Mouse (Mus musculus) bone marrow, adult 2 months (tissue): ENCODE measurements around the gene Tmem231. TPM values are rescaled to one million over a fixed set of nuclear protein-coding genes. Genes with fewer than 3 reads are reported as not detected.

Experiments
- H3K27ac ChIP-seq: fragments of 200-500 bp; 2 replicates; pipeline ENCODE4 v1.5.1; 2012; ENCODE audit warnings: low read depth, mild to moderate bottlenecking, control low read depth, inconsistent platforms, low read length; ENCODE audit not compliant: control insufficient read depth, poor library complexity, insufficient read depth
- H3K4me1 ChIP-seq: fragments of 200-500 bp; 2 replicates; pipeline ENCODE4 v1.6.1; 2011; ENCODE audit warnings: low read length; ENCODE audit not compliant: control insufficient read depth, insufficient read depth
- H3K4me3 ChIP-seq: fragments of 200-500 bp; replicated peaks from 2 replicates; pipeline ENCODE3; 2011; ENCODE audit warnings: mild to moderate bottlenecking, low read depth, low read length, control low read depth; ENCODE audit not compliant: control insufficient read depth
- CTCF ChIP-seq: fragments of 200-500 bp; IDR thresholded peaks from 2 replicates; pipeline ENCODE4 v1.5.1; 2011; ENCODE audit warnings: low read length, control low read depth; ENCODE audit not compliant: control insufficient read depth, insufficient read depth
- POLR2A ChIP-seq: fragments of 200-500 bp; IDR thresholded peaks from 2 replicates; pipeline ENCODE4 v1.6.1; 2011; ENCODE audit warnings: low read depth, mild to moderate bottlenecking, control low read depth, low read length, borderline replicate concordance; ENCODE audit not compliant: control insufficient read depth
- WGBS: fragments of 180-500 bp; shearing (Covaris S2); methylation state at CpG from one replicate; pipeline ENCODE4 v1.1.7; 2018; 5-methylcytosine and 5-hydroxymethylcytosine counted together
- polyA plus RNA-seq: library from polyadenylated mRNA; stranded (reverse); fragments of >200 nt; gene quantifications from 2 replicates; pipeline ENCODE4 v1.2.4, GENCODE M21; 2011; ENCODE audit warnings: low replicate concordance; ENCODE audit not compliant: missing spikeins, insufficient read depth, insufficient read length

Gene Tmem231
- polyA plus RNA-seq, 1 experiment = not detected

DNA sequence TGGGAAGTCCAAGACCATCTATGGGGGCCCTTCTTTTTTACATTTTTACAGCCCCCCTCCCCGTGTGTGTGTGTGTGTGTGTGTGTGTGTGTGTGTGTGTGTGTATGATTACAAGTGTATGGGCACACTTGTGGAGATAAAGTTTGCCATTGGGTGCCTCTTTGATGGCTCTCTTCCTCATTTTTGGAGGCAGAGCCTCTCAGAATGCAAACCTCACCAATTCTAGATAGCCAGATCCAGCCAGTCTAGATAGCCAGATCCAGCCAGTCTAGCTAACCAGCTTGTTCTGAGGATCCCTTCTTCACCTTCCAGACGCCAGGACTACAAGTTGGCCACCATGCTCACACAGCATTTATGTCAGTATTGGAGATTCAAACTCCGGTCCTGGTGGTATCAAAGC is 62.4 kb downstream of the Tmem231 start:
- H3K4me3 ChIP-seq = no peak overlapping the region
- H3K4me1 ChIP-seq = no peaks in the 10 kb centered on the region
- no peak overlapping the region for H3K27ac ChIP-seq
- WGBS = 71% methylated on average over 3 of the region's 3 CpGs
- TF ChIP-seq CTCF (no peak), POLR2A (no peak)

DNA sequence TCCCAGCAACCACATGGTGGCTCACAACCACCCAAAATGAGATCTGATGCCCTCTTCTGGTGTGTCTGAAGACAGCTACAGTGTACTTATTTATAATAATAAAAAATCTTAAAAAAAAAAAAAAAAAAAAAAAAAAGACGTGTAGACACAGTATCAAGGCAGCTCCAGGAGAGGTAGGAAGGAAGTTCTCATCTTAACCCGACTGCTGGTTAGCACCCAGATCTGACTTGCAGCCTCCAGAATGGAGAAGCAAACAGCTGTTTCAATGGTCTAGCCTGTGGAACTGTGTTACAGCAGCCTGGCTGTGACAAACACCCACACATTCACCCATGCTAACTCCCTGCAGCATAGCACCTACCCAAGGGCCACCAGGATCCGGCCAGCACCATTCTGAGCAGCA is 63.3 kb downstream of the Tmem231 start:
- Histone ChIP-seq H3K4me1 (no peaks in the 10 kb centered on the region), H3K4me3 (no peak overlapping the region), H3K27ac (no peak overlapping the region)
- WGBS = 62% methylated on average over 3 of the region's 3 CpGs
- TF ChIP-seq POLR2A (no peak), CTCF (no peak)

DNA sequence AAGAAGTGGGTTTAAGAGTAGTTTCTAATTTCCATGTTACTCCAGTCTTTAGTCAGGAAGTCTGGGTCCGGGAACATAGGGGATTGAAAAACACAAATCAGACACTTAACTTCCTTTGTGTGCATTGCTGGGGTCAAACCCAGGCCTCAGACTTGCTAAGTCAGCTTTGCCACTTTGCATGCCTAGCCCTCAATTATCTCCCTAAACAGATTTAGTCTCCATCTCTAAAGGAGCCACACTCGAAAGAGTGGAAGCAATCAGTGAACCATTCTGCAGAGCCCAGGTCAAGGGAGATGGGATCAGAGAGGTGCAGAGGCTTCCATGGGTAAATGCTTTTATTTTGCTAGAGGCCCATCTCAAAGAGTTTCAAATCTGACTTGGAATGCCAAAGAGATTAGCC is 65.0 kb downstream of the Tmem231 start:
- no peak overlapping the region for H3K4me3 ChIP-seq
- peaks cover 1% of the 10 kb centered on the region; the same call in 1 of the 2 replicates for H3K4me1 ChIP-seq
- no peak for TF ChIP-seq POLR2A
- no peak for TF ChIP-seq CTCF
- H3K27ac ChIP-seq = no peak overlapping the region
- WGBS = 74% methylated on average over 2 of the region's 2 CpGs

DNA sequence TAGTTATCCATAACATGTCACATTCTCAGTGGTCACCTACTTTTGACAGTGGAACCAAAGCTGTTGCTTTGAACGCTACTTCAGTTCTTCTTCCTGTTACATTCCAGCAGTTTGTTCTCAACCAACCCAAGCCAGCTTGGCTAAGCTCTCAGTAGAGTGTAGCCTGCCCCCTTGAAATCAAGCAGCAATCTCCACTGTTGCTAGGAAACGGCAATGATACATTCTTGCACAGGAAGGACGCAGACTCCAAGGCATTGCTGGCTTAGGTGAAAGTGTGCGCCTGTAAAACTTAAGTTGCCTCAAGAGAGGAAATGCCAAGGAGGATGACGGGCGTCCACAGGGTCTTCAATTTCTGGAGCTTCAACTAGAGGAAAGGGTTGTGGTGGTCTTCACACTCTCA is 67.8 kb downstream of the Tmem231 start:
- Histone ChIP-seq H3K4me1 (peaks cover 2% of the 10 kb centered on the region; the same call in 1 of the 2 replicates), H3K27ac (no peak overlapping the region), H3K4me3 (no peak overlapping the region)
- 81% methylated on average over 6 of the region's 6 CpGs for WGBS
- no peak for TF ChIP-seq POLR2A
- TF ChIP-seq CTCF = no peak

DNA sequence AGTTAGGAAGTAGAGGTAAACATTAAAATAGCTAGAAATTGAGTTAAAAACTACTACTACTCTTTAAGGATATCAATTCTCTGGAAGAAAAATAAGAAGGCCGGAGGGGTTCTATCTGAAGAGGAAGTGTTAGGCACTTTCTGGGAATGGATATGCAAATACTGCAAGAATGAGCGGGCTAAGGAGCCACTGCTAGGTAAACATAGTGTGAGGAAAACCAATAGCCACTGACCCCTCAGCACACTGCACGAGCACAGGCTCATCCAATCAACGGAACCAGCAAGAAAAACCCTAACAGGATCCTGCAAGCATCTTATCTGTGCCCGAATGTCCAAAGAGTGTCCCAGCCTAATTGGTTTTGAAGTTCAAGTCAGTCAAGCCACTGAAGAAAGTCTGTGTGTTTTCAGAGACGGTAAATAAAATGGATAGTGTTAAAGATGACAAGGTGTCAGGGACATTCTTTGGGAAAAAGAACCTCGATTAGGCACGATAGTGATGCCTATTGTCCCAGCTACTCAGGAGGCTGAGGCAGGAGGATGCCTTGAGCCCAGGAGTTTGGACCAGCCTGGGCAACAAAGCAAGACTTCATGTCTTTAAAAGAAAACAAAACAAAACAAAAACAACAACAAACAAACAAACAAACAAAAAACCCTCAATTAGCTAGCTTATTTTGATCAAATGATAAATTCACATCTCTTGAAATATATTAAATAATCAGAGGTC is 68.4 kb downstream of the Tmem231 start:
- no peak for TF ChIP-seq POLR2A
- no peak for TF ChIP-seq CTCF
- 89% methylated on average over 8 of the region's 8 CpGs for WGBS

DNA sequence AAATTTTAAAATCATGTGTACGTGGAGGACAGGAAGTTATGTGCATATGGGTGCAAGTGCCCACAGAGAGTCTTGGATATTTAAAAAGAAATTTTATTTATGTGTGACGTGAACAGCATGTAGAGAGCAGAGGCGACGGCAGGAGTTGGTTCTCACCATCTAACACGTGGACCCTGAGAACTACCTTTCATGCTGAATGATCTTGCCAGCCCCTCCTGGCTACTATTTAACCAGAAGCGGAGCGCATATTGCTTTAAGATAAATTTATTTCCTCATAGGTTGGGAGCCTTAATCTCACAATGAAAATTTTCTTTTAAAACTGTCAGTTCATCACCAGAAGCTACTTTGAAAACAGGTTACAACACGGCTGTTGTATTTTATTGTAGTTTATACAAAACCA is 69.0 kb downstream of the Tmem231 start:
- Histone ChIP-seq H3K4me3 (no peak overlapping the region), H3K27ac (no peak overlapping the region), H3K4me1 (peaks cover 2% of the 10 kb centered on the region; the same call in 1 of the 2 replicates)
- TF ChIP-seq POLR2A = no peak
- no peak for TF ChIP-seq CTCF
- 79% methylated on average over 8 of the region's 8 CpGs for WGBS

More for the DNA sequence above, 68.4 kb downstream of the Tmem231 start:
- Histone ChIP-seq H3K4me1 (peaks cover 2% of the 10 kb centered on the region; the same call in 1 of the 2 replicates), H3K4me3 (no peak overlapping the region), H3K27ac (no peak overlapping the region)

DNA sequence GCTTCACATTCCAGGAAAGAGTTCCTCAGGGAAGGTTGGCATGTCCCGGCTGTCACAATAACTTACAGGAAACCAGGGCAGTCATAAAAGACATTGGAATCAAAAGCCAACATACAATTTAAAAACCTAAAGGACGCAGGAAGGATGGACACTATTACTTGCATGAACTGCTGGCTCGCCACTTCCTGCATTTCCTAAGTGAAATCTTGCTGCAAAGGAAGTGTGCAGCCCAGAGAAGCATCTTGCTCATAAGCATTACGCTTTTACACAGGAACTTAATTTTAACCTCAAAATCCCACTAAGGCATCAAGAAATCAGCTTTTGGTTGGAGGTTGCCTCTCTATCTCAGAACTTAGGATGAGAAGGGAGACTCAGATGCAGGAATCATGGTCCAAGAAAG is 70.4 kb downstream of the Tmem231 start:
- WGBS = 9% methylated on average over 4 of the region's 4 CpGs
- TF ChIP-seq CTCF (no peak), POLR2A (no peak)
- H3K27ac ChIP-seq = no peak overlapping the region; the same call in 1 of the 2 replicates
- no peak overlapping the region for H3K4me3 ChIP-seq
- H3K4me1 ChIP-seq = peaks cover 2% of the 10 kb centered on the region; the same call in 1 of the 2 replicates

Other genes starting within 250 kb of the Tmem231 start
- not detected in 2 replicates for gene Ctrb1, start 242.9 kb downstream of the Tmem231 start, polyA plus RNA-seq
- gene Bcar1, start 190.1 kb downstream of the Tmem231 start, polyA plus RNA-seq = 2.7 and 4.1 TPM in 2 replicates
- gene Cfdp1, start 79.6 kb downstream of the Tmem231 start, polyA plus RNA-seq = 48.8 and 116 TPM in 2 replicates
- gene Tmem170, start 57.1 kb downstream of the Tmem231 start, polyA plus RNA-seq = 2.1 and 5.0 TPM in 2 replicates
- gene Chst5, start 23.4 kb downstream of the Tmem231 start, polyA plus RNA-seq = 0.70 TPM in 1 of 2 replicates, not detected in the other
- gene Gabarapl2, start 6.8 kb upstream of the Tmem231 start, polyA plus RNA-seq = 84.5 and 93.5 TPM in 2 replicates
- gene Adat1, start 58.4 kb upstream of the Tmem231 start, polyA plus RNA-seq = 2.5 and 3.3 TPM in 2 replicates
- 33.7 and 50.7 TPM in 2 replicates for gene Kars, start 77.4 kb upstream of the Tmem231 start, polyA plus RNA-seq
- 5.6 and 5.9 TPM in 2 replicates for gene Terf2ip, start 77.5 kb upstream of the Tmem231 start, polyA plus RNA-seq
- gene Gm6793, start 81.2 kb upstream of the Tmem231 start, polyA plus RNA-seq = not detected in 2 replicates